Comparison of ENCODE assay signal across 8 mouse cellular contexts in the genomic region with DNA sequence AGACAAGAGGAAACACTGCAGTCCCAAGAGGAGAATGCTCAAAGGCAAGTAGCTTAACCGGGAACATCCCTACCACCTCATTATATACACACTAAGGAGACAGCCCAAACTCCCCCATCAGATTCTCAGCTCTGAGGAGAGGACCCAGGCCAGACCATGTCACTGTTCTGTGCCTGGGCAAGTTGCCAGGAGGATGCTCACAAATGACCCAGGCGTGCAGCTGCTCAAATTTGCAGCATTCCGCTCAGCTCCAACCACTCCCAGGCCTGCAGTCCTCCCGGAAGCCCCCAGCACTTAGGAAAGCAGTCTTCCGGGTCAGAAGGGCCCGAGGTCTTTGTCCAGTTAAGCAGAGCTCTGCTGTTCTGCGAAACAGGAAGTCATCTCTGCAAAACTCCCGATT. TPM values are rescaled to one million over a fixed set of nuclear protein-coding genes. Genes with fewer than 3 reads are reported as not detected.
DNase-seq lines count a peak whose midpoint lies in the region; TF ChIP-seq lines count a peak whose summit lies in the region.

No protein-coding gene starts in this region.

- no peaks in the 10 kb centered on the region for H3K9me3 ChIP-seq in midbrain, embryonic 10.5 days (replicated peaks)

- peak overlapping the region; percentile 36; the same call in 1 of the 2 replicates for H3K27ac ChIP-seq in spleen, adult 2 months (ENCODE audit: insufficient read depth, low read length)
- no peak overlapping the region for H3K27ac ChIP-seq in midbrain, embryonic 10.5 days (replicated peaks)

- WGBS in spleen, adult 2 months: 64% methylated on average over 8 of the region's 8 CpGs
- 75% methylated on average over 8 of the region's 8 CpGs for WGBS in midbrain, embryonic 10.5 days

- no peak overlapping the region for H3K4me3 ChIP-seq in spleen, adult 2 months (ENCODE audit: extremely low read depth, insufficient read depth, insufficient read length)
- no peak overlapping the region for H3K4me3 ChIP-seq in midbrain, embryonic 10.5 days

- no peak for TF ChIP-seq CTCF in spleen, adult 2 months (IDR thresholded peaks at IDR 0.05; ENCODE audit: extremely low read depth, insufficient read depth, insufficient read length, insufficient replicate concordance)

- peaks cover 63% of the 10 kb centered on the region for H3K4me1 ChIP-seq in spleen, adult 2 months (ENCODE audit: control insufficient read depth, insufficient read depth, insufficient read length)
- H3K4me1 ChIP-seq in midbrain, embryonic 10.5 days: peaks cover 13% of the 10 kb centered on the region

- peak; percentile 63 for DNase-seq in adrenal gland, postnatal 10 days
- no peak for DNase-seq in adrenal gland, adult 18-20 months (ENCODE audit: low spot score in 2 of 2)
- no peak for DNase-seq in spleen, adult 2 months (ENCODE audit: low read depth in 1 of 2, low spot score in 2 of 2)
- no peak for DNase-seq in spleen, adult 12 weeks (ENCODE audit: low spot score)
- DNase-seq in kidney, adult 9 months: peak; percentile 51
- peak; percentile 50 for DNase-seq in mesoderm, embryonic 11.5 days (ENCODE audit: low read depth, low spot score)
- DNase-seq in urinary bladder, postnatal 25 days (ENCODE audit: low spot score): no peak
- no peak for DNase-seq in midbrain, embryonic 10.5 days (ENCODE audit: low spot score)

- TF ChIP-seq POLR2A in spleen, adult 2 months (IDR thresholded peaks at IDR 0.05; ENCODE audit: low read depth, low read length): no peak

- no peaks in the 10 kb centered on the region for H3K27me3 ChIP-seq in spleen, adult 2 months (ENCODE audit: control insufficient read depth, insufficient read depth, low read length)
- H3K27me3 ChIP-seq in midbrain, embryonic 10.5 days (ENCODE audit: low read depth, poor library complexity, severe bottlenecking): no peaks in the 10 kb centered on the region

- no peaks in the 10 kb centered on the region for H3K36me3 ChIP-seq in spleen, adult 2 months (ENCODE audit: control insufficient read depth, insufficient read depth, low read length)
- H3K36me3 ChIP-seq in midbrain, embryonic 10.5 days: no peaks in the 10 kb centered on the region

RNA-seq across cellular contexts. Expression of a gene that starts 31.6 kb away (rescaled TPM):
- 10 to 100 TPM; 82.8 to 91.1 TPM for total RNA-seq in adrenal gland, postnatal 10 days (2021)
- 100 to 1,000 TPM in 1 of 2 experiments, 10 to 100 TPM in 1; 82.2 to 121 TPM for total RNA-seq in adrenal gland, adult 18-20 months (2021)
- 32.6 and 37.8 TPM in 2 replicates for polyA plus RNA-seq in spleen, adult 2 months (2012; rRNA removed)
- polyA plus RNA-seq in midbrain, embryonic 10.5 days (2016; fragmentation: Nextera tagmentation; extraction: Ambion mirVana): 35.0 and 36.8 TPM in 2 replicates

Comparison
In these comparisons a context has a peak if more than half of its experiments do, and no peak if none do; other contexts are left out.
1. DNase-seq: peak in adrenal gland, postnatal 10 days (single experiment), kidney, adult 9 months (single experiment) and mesoderm, embryonic 11.5 days (single experiment); none in adrenal gland, adult 18-20 months (0 of 2), spleen, adult 2 months (0 of 2), spleen, adult 12 weeks (single experiment), urinary bladder, postnatal 25 days (single experiment) and midbrain, embryonic 10.5 days (single experiment).